Mouse (Mus musculus) liver (tissue): ENCODE data around the gene Ak4.

Experiments used
- DNase-seq: peaks from one replicate; pipeline ENCODE4 v3.0.0-alpha.2; 2020; ENCODE audit warnings: mixed read lengths

Ak4 gene

DNA sequence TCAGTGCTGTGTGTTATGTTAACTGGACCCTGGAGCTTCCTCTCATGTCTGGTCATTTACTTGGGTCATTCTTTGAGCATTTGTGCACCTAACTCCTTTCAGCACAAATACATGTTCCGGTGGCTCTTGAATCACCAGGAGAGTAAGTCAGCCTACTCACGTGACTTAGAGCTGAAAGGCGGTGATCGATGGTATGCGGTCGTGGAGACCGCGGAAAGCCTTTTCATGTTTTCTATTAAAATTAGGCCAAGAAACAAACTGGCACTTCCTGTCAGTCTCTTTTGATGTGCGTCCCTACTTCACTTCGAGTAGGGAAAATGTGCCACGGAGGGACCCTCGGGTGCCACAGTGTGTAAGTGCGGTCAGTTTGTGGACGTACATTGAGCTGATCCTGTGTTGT lies 96.8 kb downstream of the Ak4 start:
- DNase-seq, result no peak
